Mouse (Mus musculus): ENCODE data around the gene Gm17545. TPM values are rescaled to one million over a fixed set of nuclear protein-coding genes. Genes with fewer than 3 reads are reported as not detected.

Gene Gm17545
- polyA plus RNA-seq, 1 experiment from 2014 or later: not detected

Other genes starting within 250 kb of the Gm17545 start
- gene Zfp809, start 228.6 kb upstream of the Gm17545 start, polyA plus RNA-seq (2016; fragmentation: Nextera tagmentation; extraction: Ambion mirVana): 10.6 and 10.8 TPM in 2 replicates
- 4.7 and 5.1 TPM in 2 replicates for gene Zfp599, start 194.4 kb upstream of the Gm17545 start, polyA plus RNA-seq (2016; fragmentation: Nextera tagmentation; extraction: Ambion mirVana)
- gene Zfp810, start 146.6 kb upstream of the Gm17545 start, polyA plus RNA-seq (2016; fragmentation: Nextera tagmentation; extraction: Ambion mirVana): 36.3 and 38.8 TPM in 2 replicates
- 23.9 and 26.9 TPM in 2 replicates for gene Anln, start 65.1 kb upstream of the Gm17545 start, polyA plus RNA-seq (2016; fragmentation: Nextera tagmentation; extraction: Ambion mirVana)
- gene 9530077C05Rik, start 42.8 kb upstream of the Gm17545 start, polyA plus RNA-seq (2016; fragmentation: Nextera tagmentation; extraction: Ambion mirVana): 6.2 and 6.7 TPM in 2 replicates
- gene Rp9, start 15.5 kb downstream of the Gm17545 start, polyA plus RNA-seq (2016; fragmentation: Nextera tagmentation; extraction: Ambion mirVana): 57.3 TPM in 2 replicates
- gene Bbs9, start 21.4 kb downstream of the Gm17545 start, polyA plus RNA-seq (2016; fragmentation: Nextera tagmentation; extraction: Ambion mirVana): 18.4 and 18.5 TPM in 2 replicates

All from neural tube, embryonic 12.5 days (tissue).